Mouse (Mus musculus) lung, postnatal 36 days (tissue): ENCODE measurements around the gene Nkd2.

ENCODE experiments used
- DNase-seq: peaks from one replicate; pipeline ENCODE4 v3.0.0; 2022; ENCODE audit warnings: mixed read lengths

Nkd2 gene

DNA sequence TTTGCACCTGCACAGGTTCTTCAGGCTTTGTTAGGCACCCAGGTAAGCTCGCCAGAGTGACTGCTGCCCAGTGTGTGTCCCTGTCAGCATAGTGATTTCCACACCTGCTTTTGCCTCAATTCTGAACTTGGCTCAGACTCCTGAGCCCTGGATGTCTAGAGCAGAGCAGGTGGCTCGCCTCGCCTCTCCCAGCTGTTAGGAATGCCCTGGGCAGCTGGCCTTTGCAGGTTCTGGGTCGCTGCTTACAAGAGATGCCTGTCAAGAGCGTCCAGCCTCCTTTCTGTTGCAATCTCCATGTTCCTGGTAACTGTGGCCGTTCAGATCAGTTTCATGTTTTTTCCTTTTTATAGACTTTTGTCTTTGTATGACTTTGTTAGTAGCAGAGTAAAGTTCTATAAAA lies 31.1 kb downstream of the Nkd2 start:
- DNase-seq, result no peak

DNA sequence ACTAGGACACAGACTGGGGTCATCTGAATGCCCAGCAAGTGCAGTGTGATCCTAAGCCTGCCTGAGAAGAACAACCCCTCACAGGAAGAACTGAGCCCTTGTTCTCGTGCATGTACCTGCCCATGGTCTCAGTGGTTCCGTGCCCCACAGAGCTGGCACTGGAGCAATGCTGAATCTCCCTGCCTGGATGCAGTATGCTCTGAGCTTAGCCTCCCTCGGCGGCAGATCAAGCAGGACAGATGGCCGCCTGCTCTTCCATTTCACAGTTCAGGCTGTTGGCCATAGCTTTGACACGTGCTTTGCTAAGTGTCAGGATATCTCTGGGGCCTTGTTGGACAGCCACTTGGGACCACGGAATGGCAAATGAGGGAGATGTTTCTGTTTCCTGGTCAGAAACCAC lies 33.2 kb downstream of the Nkd2 start:
- no peak for DNase-seq

DNA sequence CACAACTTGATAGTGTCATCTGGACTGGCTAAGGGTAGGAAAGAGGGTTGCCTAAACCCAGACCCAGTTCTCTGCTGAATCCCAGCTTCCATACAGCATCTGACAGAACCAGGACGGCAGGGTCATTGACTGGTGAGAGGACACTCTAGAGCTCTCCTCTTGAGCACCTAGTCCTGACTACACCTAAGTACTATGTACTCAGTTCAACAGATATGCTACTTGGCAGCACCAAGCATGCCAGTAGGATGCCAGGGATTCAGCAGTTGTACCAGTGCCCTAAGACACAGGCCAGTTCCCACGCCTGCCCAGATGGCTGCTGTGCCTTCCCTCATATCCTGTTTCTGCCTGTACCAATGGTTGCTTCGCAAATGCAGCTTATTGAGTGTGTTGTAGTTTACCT lies 34.5 kb downstream of the Nkd2 start:
- peak; percentile 12 for DNase-seq

DNA sequence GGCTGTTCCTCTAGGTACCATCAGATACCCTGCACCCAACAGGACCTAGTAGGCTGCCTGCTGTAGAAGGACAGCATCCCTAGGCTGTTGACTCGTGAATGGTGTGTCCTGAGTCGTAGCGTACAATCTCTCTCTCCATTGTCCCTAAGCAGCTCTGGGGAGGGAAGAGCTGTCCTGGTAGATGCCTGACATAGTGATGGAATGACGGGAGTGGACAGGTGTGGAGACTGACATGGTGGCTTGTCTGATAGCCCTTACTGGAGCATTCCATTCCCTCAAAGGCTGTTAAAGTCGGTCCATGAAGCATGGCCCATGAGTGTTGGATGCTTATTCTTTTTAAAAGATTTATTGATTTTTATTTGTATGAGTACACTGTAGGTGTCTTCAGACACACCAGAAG lies 42.5 kb downstream of the Nkd2 start:
- DNase-seq, result no peak

DNA sequence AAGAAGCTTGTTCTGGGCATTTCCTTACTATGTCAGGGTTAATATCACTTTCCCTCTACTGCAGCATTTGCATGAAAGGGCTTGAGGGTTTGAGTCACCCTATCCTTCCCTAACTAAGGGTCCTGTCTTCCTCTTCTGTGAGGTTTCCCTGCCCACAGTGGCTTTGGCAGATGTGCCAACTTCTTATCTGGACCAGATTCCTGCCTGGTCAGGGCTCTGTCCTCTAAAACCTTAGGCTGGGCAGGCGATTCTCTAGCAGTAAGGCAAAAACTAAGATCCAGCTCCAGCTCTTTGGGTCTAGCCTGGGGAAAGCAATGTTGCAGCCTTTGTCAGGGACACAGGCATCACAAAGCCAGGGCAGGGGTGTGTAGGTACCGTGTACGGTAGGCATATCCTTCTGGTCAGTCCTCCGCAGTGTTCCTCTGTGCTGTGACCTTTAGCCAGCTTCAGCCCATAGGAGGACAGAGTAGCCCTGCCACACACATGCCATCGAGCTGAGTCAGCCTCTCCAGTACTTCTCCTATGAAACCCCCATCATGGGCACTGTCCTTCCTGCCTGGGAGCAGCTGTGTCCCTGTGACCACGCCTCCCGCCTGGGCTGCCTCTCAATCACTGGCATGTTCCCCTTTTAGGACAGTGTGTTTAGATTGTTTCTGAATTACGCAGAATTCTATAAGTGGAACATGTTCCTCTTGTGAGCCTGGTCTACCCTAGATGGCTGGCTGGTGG lies 43.8 kb downstream of the Nkd2 start:
- DNase-seq, result peak; percentile 82

DNA sequence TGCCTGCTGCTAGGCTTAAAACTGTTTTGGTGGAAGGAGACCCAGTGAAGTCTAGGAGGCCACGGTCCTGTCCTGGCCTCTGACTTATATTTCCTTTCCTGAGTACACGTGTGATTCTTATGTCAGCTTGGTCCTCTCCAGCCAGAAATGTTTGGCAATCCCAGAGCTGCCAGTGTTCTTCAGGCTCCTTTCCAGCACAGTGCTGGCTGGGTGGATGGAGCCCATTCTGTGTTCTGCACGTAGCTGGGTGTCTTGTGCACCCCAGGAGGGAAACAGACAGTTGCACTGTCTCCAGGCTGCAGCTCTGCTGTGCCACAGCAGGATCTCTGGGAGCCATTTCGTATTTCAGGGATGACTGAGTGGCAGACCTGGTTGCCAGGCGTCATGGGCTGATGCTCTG lies 48.3 kb downstream of the Nkd2 start:
- DNase-seq, result no peak

DNA sequence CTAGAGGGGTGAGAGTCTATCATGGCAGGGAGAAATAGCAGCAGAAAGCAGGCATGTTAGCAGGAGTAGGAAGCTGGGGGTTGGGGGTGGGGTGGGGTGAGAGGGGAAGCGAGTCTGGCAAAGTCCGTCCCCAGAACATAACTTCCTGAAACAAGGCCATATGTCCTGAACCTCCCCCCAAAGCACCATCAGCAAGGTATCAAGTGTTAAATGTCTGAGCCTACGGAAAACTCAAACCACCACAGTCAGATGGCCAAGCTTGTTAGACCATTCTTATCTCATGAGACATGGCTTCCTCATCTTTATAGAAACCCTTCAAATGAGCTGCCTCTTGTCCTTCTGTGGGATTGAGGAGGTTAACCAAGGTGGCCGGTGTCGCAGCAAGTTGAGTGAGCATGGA lies 54.3 kb downstream of the Nkd2 start:
- DNase-seq, result no peak

DNA sequence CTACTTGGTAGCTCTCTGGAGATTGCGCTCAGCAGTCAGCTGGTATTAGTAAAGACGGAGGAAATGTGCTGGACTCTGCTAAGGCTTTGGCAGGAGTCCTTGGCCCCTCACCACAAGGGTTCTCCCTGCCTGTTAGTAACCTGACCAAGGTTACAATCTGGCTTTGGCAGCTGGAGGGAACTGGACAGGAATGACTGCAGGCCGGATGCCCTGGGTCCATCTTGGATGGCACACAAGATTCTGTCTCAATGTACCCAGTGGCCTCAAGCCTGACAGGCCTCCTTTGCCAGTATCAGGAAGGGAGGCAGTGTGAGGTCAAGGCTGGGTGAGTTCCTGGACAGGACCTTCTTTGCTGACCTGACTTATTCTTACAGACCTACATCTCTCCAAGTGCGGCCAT lies 55.3 kb downstream of the Nkd2 start:
- DNase-seq, result no peak

DNA sequence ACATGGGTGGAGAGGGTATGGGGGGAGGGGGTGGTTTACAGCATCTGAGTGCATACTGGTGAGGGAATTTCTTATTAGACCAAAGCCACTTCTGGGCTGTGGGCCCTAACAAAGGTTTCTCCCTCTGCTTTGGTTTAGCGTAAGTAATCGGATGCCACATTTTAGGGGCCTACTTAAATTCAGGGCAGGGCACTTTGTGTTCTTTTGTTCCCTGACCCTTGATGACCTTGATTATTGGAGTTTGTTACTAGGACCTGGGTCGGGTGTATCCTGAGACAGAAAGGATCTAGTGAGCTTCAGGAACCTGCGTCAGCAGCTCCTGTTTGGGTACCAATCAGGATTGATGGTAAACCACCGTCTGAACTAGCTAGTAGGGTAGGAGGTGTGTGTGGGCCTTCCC lies 64.9 kb downstream of the Nkd2 start:
- DNase-seq, result no peak

DNA sequence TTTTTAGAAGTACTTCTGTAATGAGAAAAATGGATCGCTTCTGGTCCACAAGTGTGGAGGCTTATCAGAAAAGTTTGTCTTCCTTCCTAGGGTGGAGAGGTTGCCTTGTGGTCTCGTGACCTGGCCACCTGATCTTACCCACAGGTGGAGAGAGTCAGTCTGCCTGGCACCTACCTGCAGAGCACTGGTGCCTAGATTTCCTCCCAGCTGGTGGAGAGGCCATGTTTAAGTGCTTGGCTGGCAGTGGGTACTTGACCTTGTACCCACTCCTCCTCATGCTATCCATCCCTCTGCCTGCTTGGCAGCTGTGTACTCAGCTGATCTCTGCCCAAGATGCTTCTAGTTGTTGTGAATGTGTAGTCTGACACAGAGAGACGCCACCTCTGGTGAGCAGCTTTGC lies 69.9 kb downstream of the Nkd2 start:
- DNase-seq, result peak; percentile 53

DNA sequence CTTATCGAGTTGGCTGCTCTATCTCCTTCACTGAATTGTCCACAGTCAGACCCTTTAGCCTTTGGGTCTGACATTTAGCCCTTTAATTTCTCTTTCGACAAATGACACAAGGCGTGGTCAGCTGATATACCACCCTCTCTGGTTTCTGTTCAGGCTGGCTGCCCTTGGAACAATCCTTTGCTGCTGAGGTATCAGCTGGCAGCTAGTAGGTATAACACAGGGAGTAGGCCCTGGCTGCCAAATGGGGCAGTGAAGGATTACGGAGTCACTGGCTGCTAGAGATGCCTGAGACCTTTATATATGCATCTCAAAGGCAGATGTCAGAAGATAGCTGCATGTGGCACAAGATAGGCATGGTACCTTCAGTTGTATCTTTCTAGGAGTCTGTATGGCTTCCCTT lies 71.6 kb downstream of the Nkd2 start:
- no peak for DNase-seq

DNA sequence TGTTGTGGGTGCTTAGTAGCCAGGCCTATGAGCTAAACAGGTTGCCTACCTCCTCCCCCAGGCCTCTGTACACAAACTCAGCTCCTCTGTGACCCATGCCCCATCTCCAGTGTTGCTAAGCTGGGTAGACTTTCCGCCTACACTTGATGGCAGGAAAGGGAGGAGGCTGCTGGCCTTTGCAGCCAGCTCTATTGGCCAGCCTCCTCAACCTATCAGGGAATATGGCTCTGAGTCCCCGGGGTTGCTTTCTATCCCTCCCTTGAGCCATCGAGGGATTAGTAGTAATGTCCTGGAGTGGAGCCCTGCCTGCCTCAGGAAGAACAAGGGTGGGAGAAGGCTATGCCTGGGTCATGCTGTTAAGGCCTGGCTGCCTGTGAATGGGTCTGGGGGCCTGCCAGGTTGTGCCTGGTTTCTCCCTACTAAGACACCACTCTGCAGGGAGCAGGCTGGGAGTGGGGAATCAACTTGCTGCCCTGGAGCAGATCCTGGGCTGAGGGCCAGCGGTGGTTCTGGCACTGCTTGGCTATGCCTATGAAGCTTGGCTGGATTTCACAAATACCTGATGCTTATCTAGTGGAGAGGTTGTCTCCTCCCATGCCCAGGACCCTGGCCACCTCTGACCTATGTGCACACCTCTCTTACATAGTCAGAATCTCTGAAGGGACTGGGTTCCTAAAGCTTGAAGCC lies 73.8 kb downstream of the Nkd2 start:
- DNase-seq, result peak; percentile 65

DNA sequence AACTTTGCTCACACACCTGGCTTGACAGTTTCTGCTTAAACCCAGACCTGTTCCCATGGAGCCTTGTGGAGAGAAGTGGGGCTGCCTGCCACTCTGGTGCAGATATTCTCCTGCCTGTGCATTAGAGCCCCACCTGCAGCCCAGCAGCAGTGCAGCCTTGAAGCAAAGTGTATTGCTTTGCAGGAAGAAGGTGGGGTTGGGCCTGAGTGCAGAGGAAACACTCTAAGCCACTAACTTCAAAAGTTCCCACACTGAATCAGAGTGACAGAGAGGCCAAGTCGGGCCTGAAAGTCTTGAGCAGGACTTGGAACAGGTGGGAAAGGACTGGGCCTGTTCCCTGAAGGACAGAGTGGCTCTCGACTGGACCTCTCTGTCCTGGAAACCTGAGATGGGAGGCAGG lies 74.8 kb downstream of the Nkd2 start:
- DNase-seq, result peak; percentile 71

DNA sequence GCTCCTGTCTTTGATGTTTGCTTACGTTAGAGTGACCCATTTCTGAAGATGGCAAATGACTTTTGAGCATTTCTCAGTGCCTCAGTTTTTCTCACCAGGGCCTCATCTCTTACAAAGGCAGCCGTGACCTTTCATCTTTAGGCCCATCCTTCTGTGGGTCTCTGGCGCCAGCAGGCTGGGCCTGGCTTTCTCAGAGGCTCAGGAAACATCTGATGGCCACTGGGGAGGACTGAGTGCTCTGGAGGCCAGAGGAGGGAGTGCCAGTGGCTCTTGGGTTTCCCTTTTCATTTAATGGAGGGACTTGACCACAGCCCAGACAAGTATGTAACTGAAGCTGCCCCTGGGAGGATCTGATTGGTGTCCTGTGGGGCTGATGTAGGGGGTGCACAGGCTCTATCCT lies 76.3 kb downstream of the Nkd2 start:
- no peak for DNase-seq

DNA sequence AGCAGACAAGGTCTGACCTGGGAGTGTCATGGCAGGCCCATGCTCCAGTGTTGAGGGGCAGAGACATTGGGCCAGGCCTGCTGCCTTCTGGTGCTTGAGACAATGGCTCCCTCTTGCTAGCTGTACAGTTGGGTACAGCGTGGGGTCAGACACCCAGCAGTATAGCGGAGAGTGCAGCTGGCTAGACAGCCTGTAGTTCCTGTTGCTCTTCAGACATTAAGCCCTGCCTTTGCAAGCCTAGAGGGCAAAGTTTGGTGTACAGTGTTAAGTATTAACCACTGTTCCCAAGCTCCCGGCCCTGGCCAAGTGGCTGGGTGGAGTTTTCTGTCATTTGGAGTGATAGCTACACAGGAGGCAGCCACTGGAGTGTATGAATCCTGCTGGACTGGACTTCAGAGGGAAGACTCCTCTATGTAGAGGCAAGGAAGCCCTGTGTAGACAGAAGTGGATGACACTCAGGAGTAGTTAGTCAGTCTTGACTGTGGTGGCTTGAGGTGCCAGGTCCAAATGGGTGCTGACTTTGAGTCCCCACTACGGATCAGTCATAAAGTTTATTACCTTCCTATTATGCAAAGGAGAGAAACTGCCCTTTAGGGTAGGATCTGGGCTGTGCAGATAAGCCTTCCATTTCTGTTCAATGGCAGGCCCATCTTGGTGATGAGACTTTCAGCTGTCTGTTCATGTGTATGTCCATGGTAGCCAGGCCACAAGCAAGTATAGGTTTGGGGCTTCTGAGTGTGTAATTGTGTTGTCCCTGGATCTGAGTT lies 77.3 kb downstream of the Nkd2 start:
- peak; percentile 49 for DNase-seq
